Mouse (Mus musculus) midbrain, embryonic 13.5 days (tissue): ENCODE measurements around the gene Rem1. TPM values are rescaled to one million over a fixed set of nuclear protein-coding genes. Genes with fewer than 3 reads are reported as not detected.

ENCODE experiments used
- ATAC-seq: fragments of 200-750 bp; cut with Nextera tagmentation; 2 replicates; pipeline ENCODE4 v1.8.0; 2017; ENCODE audit warnings: mild to moderate bottlenecking, moderate TSS enrichment, moderate library complexity
- H3K27ac ChIP-seq: fragments of 300-500 bp; sonication (generic); 2 replicates; pipeline ENCODE4 v1.5.1; 2015; ENCODE audit warnings: inconsistent platforms, mild to moderate bottlenecking, moderate library complexity
- H3K27me3 ChIP-seq: fragments of 300-500 bp; sonication (generic); 2 replicates; pipeline ENCODE4 v1.6.1; 2015; ENCODE audit warnings: mild to moderate bottlenecking, inconsistent platforms
- H3K36me3 ChIP-seq: fragments of 300-500 bp; sonication (generic); 2 replicates; pipeline ENCODE4 v1.6.1; 2015; ENCODE audit warnings: mild to moderate bottlenecking, inconsistent platforms
- H3K4me1 ChIP-seq: fragments of 300-500 bp; sonication (generic); replicated peaks from 2 replicates; pipeline ENCODE4 v1.6.1; 2015; ENCODE audit warnings: inconsistent platforms
- H3K4me2 ChIP-seq: fragments of 300-500 bp; sonication (generic); replicated peaks from 2 replicates; pipeline ENCODE4 v1.6.1; 2015; ENCODE audit warnings: moderate library complexity, mild to moderate bottlenecking, inconsistent platforms
- H3K4me3 ChIP-seq: fragments of 300-500 bp; sonication (generic); replicated peaks from 2 replicates; pipeline ENCODE4 v1.5.1; 2015; ENCODE audit warnings: mild to moderate bottlenecking, inconsistent platforms
- H3K9ac ChIP-seq: fragments of 300-500 bp; sonication (generic); replicated peaks from 2 replicates; pipeline ENCODE4 v1.6.1; 2015; ENCODE audit warnings: mild to moderate bottlenecking, inconsistent platforms
- H3K9me3 ChIP-seq: fragments of 300-500 bp; sonication (generic); 2 replicates; pipeline ENCODE4 v1.6.1; 2016; ENCODE audit warnings: mild to moderate bottlenecking, inconsistent platforms
- whole genome bisulfite sequencing: fragments of 180-500 bp; shearing (Covaris S2); methylation state at CpG from one replicate; pipeline ENCODE4 v1.1.7; 2015; 5-methylcytosine and 5-hydroxymethylcytosine counted together
- polyA plus RNA-seq: library from polyadenylated mRNA; unstranded; fragments of >200 nt; fragmentation: Nextera tagmentation; extraction: Ambion mirVana; gene quantifications from 2 replicates; pipeline ENCODE4 v1.2.1, GENCODE M21; 2015

Rem1 gene
- polyA plus RNA-seq = 0.15 and 0.27 TPM in 2 replicates

DNA sequence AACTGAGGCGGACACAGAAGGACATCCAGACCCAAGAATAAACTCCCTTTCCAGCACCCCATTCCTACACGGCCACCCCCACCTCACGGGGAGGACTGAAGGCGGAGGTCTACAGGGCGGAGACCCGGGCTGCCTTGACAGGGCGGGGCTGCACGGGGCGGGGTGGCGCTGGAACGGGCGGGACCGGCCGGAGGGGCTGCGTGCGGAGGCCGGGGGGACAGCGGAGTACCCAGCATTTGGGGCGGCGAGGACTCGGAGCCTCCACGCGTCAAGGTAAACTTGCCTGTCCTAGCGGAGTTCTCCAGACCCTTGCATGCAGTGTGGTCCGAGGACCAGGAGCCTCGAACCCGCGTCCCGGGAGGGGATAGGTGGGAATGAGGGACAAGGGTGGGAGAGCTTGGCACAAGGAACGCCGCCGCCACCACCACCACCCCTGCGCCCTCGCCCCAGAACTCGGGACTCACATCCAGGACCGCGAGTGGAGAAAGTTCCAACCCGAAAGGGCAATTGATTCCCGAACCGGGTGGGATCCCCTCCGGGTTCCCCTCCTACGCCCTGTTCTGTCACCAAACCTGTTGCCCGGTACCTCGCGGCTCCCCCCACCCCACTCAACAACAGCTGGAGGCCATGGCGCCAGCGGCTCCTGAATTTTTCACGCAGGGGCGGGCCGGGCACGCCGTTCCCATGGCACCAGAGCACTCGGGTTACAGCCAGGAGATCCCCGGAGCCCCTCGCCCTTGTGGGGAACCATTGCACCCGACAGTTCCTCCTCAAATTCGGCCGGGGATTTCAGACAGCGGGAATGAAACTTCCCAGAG, at the start of gene Rem1:
TSS of gene Rem1 (plus strand) at position 178 of the 818 bp plus-strand sequence.
- peak within 1 kb of the TSS; percentile 46; the same call in 1 of the 2 replicates for H3K9ac ChIP-seq
- no peaks in the 10 kb centered on the region for H3K9me3 ChIP-seq
- peak; percentile 22; the same call in 1 of the 2 replicates for ATAC-seq
- peak within 1 kb of the TSS; percentile 52 for H3K4me2 ChIP-seq
- no peak within 1 kb of the TSS for H3K27ac ChIP-seq
- no peaks in the 10 kb centered on the region for H3K36me3 ChIP-seq
- H3K4me3 ChIP-seq = peak within 1 kb of the TSS; percentile 28
- peaks cover 25% of the 10 kb centered on the region for H3K4me1 ChIP-seq
- 2% methylated on average over 59 of the region's 59 CpGs for WGBS
- peaks cover 43% of the 10 kb centered on the region for H3K27me3 ChIP-seq

DNA sequence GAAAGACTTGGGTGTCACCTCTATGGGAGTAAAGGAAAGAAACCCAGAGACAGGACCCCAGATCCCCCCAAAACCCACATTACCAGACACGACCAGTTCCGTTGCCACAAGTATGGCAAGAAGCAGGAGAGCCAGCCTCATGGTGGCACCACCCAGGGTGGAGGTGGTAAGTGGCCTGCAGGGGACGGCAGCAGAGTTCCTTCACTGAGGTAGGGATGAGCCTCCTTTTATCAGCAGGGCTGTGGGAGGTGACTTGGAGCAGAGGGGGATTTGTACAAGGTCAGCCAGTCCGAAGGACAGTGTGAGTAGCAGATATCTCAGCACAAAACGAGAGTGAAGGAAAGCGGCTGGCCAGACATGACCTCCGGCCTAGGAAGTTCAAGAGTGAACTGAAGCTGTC, 46.6 kb upstream of the Rem1 start, which contains the start of gene Defb19:
TSS of gene Defb19 (minus strand) at position 206 of the 400 bp plus-strand sequence.
- Histone ChIP-seq H3K27me3 (no peaks in the 10 kb centered on the region), H3K4me2 (no peak within 1 kb of the TSS), H3K4me3 (no peak within 1 kb of the TSS), H3K9ac (no peak within 1 kb of the TSS), H3K27ac (no peak within 1 kb of the TSS), H3K4me1 (no peaks in the 10 kb centered on the region), H3K9me3 (no peaks in the 10 kb centered on the region), H3K36me3 (no peaks in the 10 kb centered on the region)
- no peak for ATAC-seq
- WGBS = 79% methylated on average over 7 of the region's 7 CpGs

DNA sequence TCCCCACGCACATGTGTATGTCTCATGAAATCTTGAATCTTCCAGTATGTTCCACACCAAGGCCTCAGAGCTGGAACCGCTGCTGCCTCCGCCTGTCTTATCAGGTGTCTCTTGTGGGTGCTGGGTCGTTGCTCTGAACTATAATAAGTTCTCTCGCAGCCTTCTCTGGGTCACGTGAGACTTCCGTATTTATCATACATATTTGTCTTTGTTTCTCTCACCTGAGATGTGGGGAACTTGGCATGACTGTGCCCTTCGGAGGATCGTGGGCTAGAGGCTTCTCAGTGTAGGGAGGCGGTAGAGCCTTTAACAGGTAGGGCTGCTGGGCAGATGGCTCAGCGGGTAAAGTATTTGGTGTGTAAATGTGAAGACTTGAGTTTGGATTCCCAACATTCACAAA, 46.1 kb upstream of the Rem1 start:
- 90% methylated on average over 11 of the region's 11 CpGs for WGBS
- H3K27me3 ChIP-seq = no peaks in the 10 kb centered on the region
- no peak overlapping the region for H3K4me2 ChIP-seq
- H3K27ac ChIP-seq = no peak overlapping the region
- H3K9me3 ChIP-seq = no peaks in the 10 kb centered on the region
- H3K36me3 ChIP-seq = no peaks in the 10 kb centered on the region
- no peaks in the 10 kb centered on the region for H3K4me1 ChIP-seq
- no peak overlapping the region for H3K4me3 ChIP-seq
- no peak overlapping the region for H3K9ac ChIP-seq
- no peak for ATAC-seq

DNA sequence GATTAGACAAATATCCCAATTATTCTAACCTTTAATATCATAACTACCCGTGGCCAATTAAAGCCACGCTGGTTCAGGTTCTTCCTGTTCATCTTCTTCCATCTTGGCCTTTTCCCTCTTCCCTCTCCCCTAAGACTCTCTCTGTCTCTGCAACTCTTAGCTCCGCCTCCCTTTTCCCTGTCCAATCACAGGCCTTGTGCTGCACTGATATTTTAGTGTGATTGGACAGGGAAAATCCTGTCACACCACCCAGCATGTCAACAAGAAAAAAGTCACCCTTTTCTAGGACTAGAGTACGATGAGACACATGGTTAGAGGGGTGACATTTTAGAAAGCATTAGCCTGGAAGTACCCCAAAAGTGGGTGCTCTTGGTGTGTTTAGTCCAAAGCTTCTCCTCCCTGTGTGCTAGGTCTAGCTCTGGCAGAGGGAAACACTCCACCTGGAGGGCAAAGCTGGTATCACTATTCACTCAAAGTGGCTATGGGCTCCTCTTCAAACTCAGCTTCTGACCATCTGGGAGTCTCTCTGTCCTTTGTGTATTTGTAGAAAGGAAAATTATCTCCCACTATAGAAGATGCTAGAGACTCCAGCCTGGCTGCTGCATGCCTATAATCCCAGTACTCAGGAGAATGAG, 39.7 kb upstream of the Rem1 start:
- no peak overlapping the region for H3K27ac ChIP-seq
- no peak overlapping the region for H3K9ac ChIP-seq
- no peak for ATAC-seq
- no peaks in the 10 kb centered on the region for H3K9me3 ChIP-seq
- no peak overlapping the region for H3K4me3 ChIP-seq
- H3K4me1 ChIP-seq = no peaks in the 10 kb centered on the region; the same call in 1 of the 2 replicates
- no peaks in the 10 kb centered on the region for H3K36me3 ChIP-seq
- H3K4me2 ChIP-seq = no peak overlapping the region
- H3K27me3 ChIP-seq = no peaks in the 10 kb centered on the region
- 76% methylated on average over 4 of the region's 4 CpGs for WGBS

- Histone ChIP-seq H3K27ac (no peak overlapping the region), H3K27me3 (no peaks in the 10 kb centered on the region)
Measured at GRCm38 (mm10) chr2:152588450-152588849, 38.3 kb upstream of the Rem1 start.

DNA sequence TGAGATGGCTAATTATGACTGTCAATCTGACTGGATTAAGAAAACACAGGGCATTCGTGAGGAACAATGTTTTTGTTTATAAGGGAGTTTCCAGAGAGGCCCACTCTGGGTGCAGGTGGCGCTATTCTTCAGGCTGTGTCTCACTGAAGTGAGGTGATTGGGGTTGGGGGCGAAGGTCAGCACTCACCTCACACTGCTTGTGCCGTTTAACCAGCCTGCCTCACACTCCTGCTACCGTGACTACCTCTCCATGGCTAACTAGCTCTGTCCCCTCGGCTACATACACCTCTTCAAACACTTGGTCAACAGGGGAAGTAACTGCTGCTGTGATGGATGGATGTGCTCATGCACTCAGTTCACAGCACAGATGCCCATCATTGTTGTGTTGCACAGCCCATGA, 37.7 kb upstream of the Rem1 start:
- 49% methylated on average over 6 of the region's 6 CpGs for WGBS
- Histone ChIP-seq H3K4me1 (no peaks in the 10 kb centered on the region; the same call in 1 of the 2 replicates), H3K27ac (no peak overlapping the region), H3K9me3 (no peaks in the 10 kb centered on the region), H3K9ac (no peak overlapping the region), H3K36me3 (no peaks in the 10 kb centered on the region), H3K27me3 (no peaks in the 10 kb centered on the region), H3K4me2 (no peak overlapping the region), H3K4me3 (no peak overlapping the region)
- ATAC-seq = no peak

More at GRCm38 (mm10) chr2:152588450-152588849, 38.3 kb upstream of the Rem1 start:
- no peak overlapping the region for H3K4me2 ChIP-seq
- H3K4me1 ChIP-seq = no peaks in the 10 kb centered on the region; the same call in 1 of the 2 replicates
- H3K9ac ChIP-seq = no peak overlapping the region
- no peaks in the 10 kb centered on the region for H3K36me3 ChIP-seq
- H3K4me3 ChIP-seq = no peak overlapping the region
- no peak for ATAC-seq
- no peaks in the 10 kb centered on the region for H3K9me3 ChIP-seq
- WGBS = 49% methylated on average over 2 of the region's 2 CpGs

DNA sequence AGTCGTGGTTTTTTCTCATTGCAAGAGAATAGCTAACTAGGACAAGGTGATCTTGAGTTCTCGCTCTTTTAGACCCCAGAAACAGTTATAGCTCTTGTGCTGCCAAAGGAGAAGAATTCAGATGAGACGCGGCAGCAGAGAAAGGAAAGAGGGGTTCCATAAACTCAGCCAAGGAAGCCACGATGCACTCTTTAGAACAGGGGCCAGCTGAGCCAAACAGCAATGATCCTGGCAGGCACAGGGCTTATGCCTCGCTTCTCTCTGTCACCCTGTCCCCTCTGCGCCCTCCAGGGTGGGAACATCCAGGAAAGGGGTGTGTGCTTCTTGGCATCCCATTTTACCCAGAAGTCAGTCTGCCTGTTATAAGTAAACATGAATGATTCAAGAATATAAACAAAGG, 27.5 kb upstream of the Rem1 start, which contains the start of gene Defb45:
TSS of gene Defb45 (minus strand) at position 101 of the 400 bp plus-strand sequence.
- no peaks in the 10 kb centered on the region for H3K36me3 ChIP-seq
- no peak within 1 kb of the TSS for H3K4me2 ChIP-seq
- H3K9me3 ChIP-seq = no peaks in the 10 kb centered on the region
- H3K9ac ChIP-seq = no peak within 1 kb of the TSS
- H3K4me1 ChIP-seq = no peaks in the 10 kb centered on the region
- H3K27ac ChIP-seq = no peak within 1 kb of the TSS
- ATAC-seq = no peak
- no peak within 1 kb of the TSS for H3K4me3 ChIP-seq
- no peaks in the 10 kb centered on the region for H3K27me3 ChIP-seq
- 77% methylated on average over 7 of the region's 7 CpGs for WGBS

DNA sequence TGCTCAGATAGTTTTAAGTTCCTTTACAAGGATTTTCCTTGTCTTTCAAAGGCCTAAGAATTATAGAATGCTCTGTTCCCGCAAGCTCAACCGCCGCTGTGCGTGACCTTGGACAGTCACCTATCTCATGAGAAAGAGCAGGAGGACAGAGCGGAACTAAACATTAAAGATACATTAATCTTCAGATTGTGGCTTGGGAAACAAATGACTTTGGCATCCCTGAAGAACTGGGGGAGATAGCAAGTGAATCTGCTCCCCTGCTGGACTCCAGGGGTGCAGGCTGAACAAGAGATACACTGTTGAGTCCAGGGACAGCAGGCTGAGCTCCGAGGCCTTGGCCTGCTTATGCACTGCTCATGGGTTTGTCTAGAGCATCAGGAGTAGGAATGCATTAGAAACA, 26.7 kb upstream of the Rem1 start:
- H3K4me2 ChIP-seq = no peak overlapping the region
- no peaks in the 10 kb centered on the region for H3K9me3 ChIP-seq
- ATAC-seq = no peak
- H3K36me3 ChIP-seq = no peaks in the 10 kb centered on the region
- no peaks in the 10 kb centered on the region for H3K4me1 ChIP-seq
- no peaks in the 10 kb centered on the region for H3K27me3 ChIP-seq
- H3K9ac ChIP-seq = no peak overlapping the region
- WGBS = 94% methylated on average over 6 of the region's 6 CpGs
- no peak overlapping the region for H3K4me3 ChIP-seq
- H3K27ac ChIP-seq = no peak overlapping the region

GRCm38 (mm10) chr2:152601275-152601960, 25.3 kb upstream of the Rem1 start:
- no peak for ATAC-seq
- Histone ChIP-seq H3K4me2 (no peak overlapping the region), H3K9me3 (no peaks in the 10 kb centered on the region), H3K27me3 (no peaks in the 10 kb centered on the region), H3K36me3 (no peaks in the 10 kb centered on the region), H3K9ac (no peak overlapping the region), H3K27ac (no peak overlapping the region), H3K4me3 (no peak overlapping the region), H3K4me1 (no peaks in the 10 kb centered on the region)
- WGBS = 73% methylated on average over 4 of the region's 4 CpGs

- H3K36me3 ChIP-seq = no peaks in the 10 kb centered on the region
- no peak within 1 kb of the TSS for H3K27ac ChIP-seq
- H3K27me3 ChIP-seq = no peaks in the 10 kb centered on the region
- whole genome bisulfite sequencing = 86% methylated on average over 15 of the region's 15 CpGs
- no peak within 1 kb of the TSS for H3K4me2 ChIP-seq
- no peak within 1 kb of the TSS for H3K9ac ChIP-seq
- ATAC-seq = no peak
- H3K9me3 ChIP-seq = no peaks in the 10 kb centered on the region
- no peaks in the 10 kb centered on the region for H3K4me1 ChIP-seq
- H3K4me3 ChIP-seq = no peak within 1 kb of the TSS
Measured at GRCm38 (mm10) chr2:152604057-152604456, 22.7 kb upstream of the Rem1 start, which contains the start of gene Defb36. Defb36 (plus strand) TSS chr2:152604327.

- Histone ChIP-seq H3K4me1 (no peaks in the 10 kb centered on the region), H3K9me3 (no peaks in the 10 kb centered on the region), H3K27me3 (no peaks in the 10 kb centered on the region; the same call in 1 of the 2 replicates), H3K9ac (no peak overlapping the region), H3K36me3 (no peaks in the 10 kb centered on the region), H3K27ac (no peak overlapping the region), H3K4me3 (no peak overlapping the region), H3K4me2 (no peak overlapping the region)
- WGBS = 77% methylated on average over 6 of the region's 6 CpGs
- no peak for ATAC-seq
Measured at GRCm38 (mm10) chr2:152607746-152608145, 19.0 kb upstream of the Rem1 start.

DNA sequence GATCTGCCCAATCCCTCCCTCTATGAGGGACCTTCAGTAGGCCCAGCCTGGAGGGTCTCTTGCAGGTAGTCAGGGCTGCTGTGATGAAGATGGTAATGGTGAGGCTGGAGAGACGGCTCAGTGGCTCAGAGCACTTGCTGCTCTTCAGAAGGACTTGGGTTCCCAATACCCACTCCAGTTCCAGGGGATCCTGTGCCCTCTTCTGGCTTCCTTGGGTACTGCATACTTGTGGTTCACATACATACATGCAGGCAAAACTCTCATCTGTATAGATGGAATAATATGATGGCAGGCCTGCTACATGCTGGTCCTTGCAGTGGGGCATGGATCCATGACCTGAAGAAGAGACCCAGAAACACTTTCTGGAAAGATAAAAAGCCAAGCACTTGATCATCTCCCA, 18.0 kb upstream of the Rem1 start:
- no peak overlapping the region for H3K9ac ChIP-seq
- no peaks in the 10 kb centered on the region for H3K36me3 ChIP-seq
- no peak overlapping the region for H3K4me2 ChIP-seq
- 82% methylated on average over 1 of the region's 1 CpGs for WGBS
- no peaks in the 10 kb centered on the region; the same call in 1 of the 2 replicates for H3K27me3 ChIP-seq
- H3K4me3 ChIP-seq = no peak overlapping the region
- H3K4me1 ChIP-seq = no peaks in the 10 kb centered on the region
- no peaks in the 10 kb centered on the region for H3K9me3 ChIP-seq
- ATAC-seq = no peak
- no peak overlapping the region for H3K27ac ChIP-seq
